Mouse (Mus musculus) v-Abl transformed pro-B cells (cell line): Measurements from ENCODE around the gene Nudt22.
"Not testable (repeated sequence)": the region's sequence is repeated elsewhere in the genome, so short reads cannot be mapped to it uniquely, and the experiment has no call there.

ENCODE experiments used
- in situ Hi-C, 2 experiments: fragments of 400-800 bp; cut with MboI; formaldehyde crosslinking; loops; one replicate each; pipeline ENCODE4 v1.15.1; 2025; ENCODE audit not compliant: unreplicated experiment in 2 of 2

Nudt22 gene

GRCm38 (mm10) chr19:6997721-6998290 lies 1.9 kb upstream of the Nudt22 start:
- in situ Hi-C loops: no loop called here

- in situ Hi-C loops: no loop called here
Measured at GRCm38 (mm10) chr19:6995255-6995991, 494 bp downstream of the Nudt22 start.

GRCm38 (mm10) chr19:6994489-6994888 lies 1.4 kb downstream of the Nudt22 start:
- in situ Hi-C loops: no loop called here

- in situ Hi-C loops: no loop called here
Measured at GRCm38 (mm10) chr19:6994002-6994401, 1.9 kb downstream of the Nudt22 start.

- in situ Hi-C loops: no loop called here
Measured at GRCm38 (mm10) chr19:6993011-6993770, 2.7 kb downstream of the Nudt22 start.

- in situ Hi-C loops: no loop called here
Measured at GRCm38 (mm10) chr19:6992011-6992858, 3.7 kb downstream of the Nudt22 start, which contains the start of gene Dnajc4. Gene Dnajc4, minus strand, starts transcription at chr19:6992572.

GRCm38 (mm10) chr19:6991166-6991565 lies 4.8 kb downstream of the Nudt22 start:
- in situ Hi-C loops: not testable (repeated sequence)

GRCm38 (mm10) chr19:6990712-6991111 lies 5.2 kb downstream of the Nudt22 start:
- in situ Hi-C loops: no loop called here

GRCm38 (mm10) chr19:6989251-6989650 lies 6.7 kb downstream of the Nudt22 start:
- in situ Hi-C loops: no loop called here

- in situ Hi-C loops: no loop called here
Measured at GRCm38 (mm10) chr19:6987904-6988285, 8.0 kb downstream of the Nudt22 start.

- in situ Hi-C loops: no loop called here
Measured at GRCm38 (mm10) chr19:6987061-6987903, 8.6 kb downstream of the Nudt22 start, which contains the start of gene Vegfb. Gene Vegfb, minus strand, starts transcription at chr19:6987651.

GRCm38 (mm10) chr19:6985951-6986708 lies 9.8 kb downstream of the Nudt22 start:
- in situ Hi-C loops: no loop called here

- in situ Hi-C loops: no loop called here
Measured at GRCm38 (mm10) chr19:6985300-6985699, 10.6 kb downstream of the Nudt22 start.

- in situ Hi-C loops: loop anchor here in 1 of 2 experiments (5.0 kb wide), 1 partner anchor 34 kb away; the partner anchor contains the start of gene Fermt3
Measured at GRCm38 (mm10) chr19:6983621-6984020, 12.3 kb downstream of the Nudt22 start.

- in situ Hi-C loops: loop anchor here in 1 of 2 experiments (5.0 kb wide), 1 partner anchor 36 kb away; the partner anchor contains the start of gene Fermt3
Measured at GRCm38 (mm10) chr19:6981465-6981864, 14.5 kb downstream of the Nudt22 start.

- in situ Hi-C loops: loop anchor here in 1 of 2 experiments (5.0 kb wide), 1 partner anchor 37 kb away; the partner anchor contains the start of gene Fermt3
Measured at GRCm38 (mm10) chr19:6980381-6981093, 15.4 kb downstream of the Nudt22 start, which contains the start of gene Fkbp2. Gene Fkbp2, minus strand, starts transcription at chr19:6980501.

- in situ Hi-C loops: loop anchor here (5.0 kb wide), 3 partner anchors 38 to 57 kb away; partner anchors contain the start of genes Esrra (in 2 of the 2) and Fermt3 (in 1 of the 2)
Measured at GRCm38 (mm10) chr19:6979486-6980380, 16.2 kb downstream of the Nudt22 start.
